Mouse (Mus musculus) lung, postnatal 0 days (tissue): ENCODE measurements at regions not wholly inside any gene's neighbourhood (a gene's known extent, or its start where the extent isn't known, plus 50 kb on each side); places are given as distances from the start of the nearest gene placed in this dataset.
A peak's percentile ranks its signal among the peaks of the same experiment; 100 is the strongest.

Experiments used
- ATAC-seq: fragments of 200-750 bp; cut with Nextera tagmentation; 2 replicates; pipeline ENCODE4 v1.8.0; 2017; ENCODE audit warnings: moderate library complexity
- DNase-seq: peaks from one replicate; pipeline ENCODE4 v3.0.0-alpha.2; 2016; ENCODE audit warnings: low spot score
- H3K27ac ChIP-seq: fragments of 300-500 bp; sonication (generic); 2 replicates; pipeline ENCODE4 v1.5.1; 2014; ENCODE audit warnings: antibody characterized with exemption, mild to moderate bottlenecking, low read length, mixed read lengths
- H3K27me3 ChIP-seq: fragments of 300-500 bp; sonication (generic); replicated peaks from 2 replicates; pipeline ENCODE4 v1.6.1; 2014; ENCODE audit warnings: low read length, mixed read lengths; ENCODE audit not compliant: insufficient read depth
- H3K36me3 ChIP-seq: fragments of 300-500 bp; sonication (generic); 2 replicates; pipeline ENCODE4 v1.6.1; 2014; ENCODE audit warnings: low read length, mixed read lengths; ENCODE audit not compliant: insufficient read depth
- H3K4me1 ChIP-seq: fragments of 300-500 bp; sonication (generic); 2 replicates; pipeline ENCODE4 v1.6.1; 2014; ENCODE audit warnings: antibody characterized with exemption, low read depth, low read length, mixed read lengths; ENCODE audit not compliant: insufficient read depth
- H3K4me2 ChIP-seq: fragments of 300-500 bp; sonication (generic); replicated peaks from 2 replicates; pipeline ENCODE4 v1.6.1; 2014; ENCODE audit warnings: low read depth, mild to moderate bottlenecking, low read length, moderate library complexity, mixed read lengths
- H3K4me3 ChIP-seq: fragments of 300-500 bp; sonication (generic); 2 replicates; pipeline ENCODE4 v1.5.1; 2014; ENCODE audit warnings: low read depth, low read length
- H3K9ac ChIP-seq: fragments of 300-500 bp; sonication (generic); replicated peaks from 2 replicates; pipeline ENCODE4 v1.6.1; 2014; ENCODE audit warnings: low read depth, mild to moderate bottlenecking
- H3K9me3 ChIP-seq: fragments of 300-500 bp; sonication (generic); 2 replicates; pipeline ENCODE4 v1.6.1; 2016; ENCODE audit warnings: low read length, mixed read lengths
- CTCF ChIP-seq: IDR thresholded peaks from 2 replicates; pipeline ENCODE4 v1.5.1; 2016; ENCODE audit warnings: antibody characterized with exemption, mild to moderate bottlenecking
- EP300 ChIP-seq: IDR thresholded peaks from 2 replicates; pipeline ENCODE4 v1.6.1; 2016; ENCODE audit warnings: antibody characterized with exemption, mild to moderate bottlenecking, control low read depth
- WGBS: fragments of 180-500 bp; shearing (Covaris S2); extraction: QIAGEN DNeasy Blood & Tissue Kit; methylation state at CpG from one replicate; pipeline ENCODE4 v1.1.7; 2014; 5-methylcytosine and 5-hydroxymethylcytosine counted together

- WGBS: 81% methylated on average over 8 of the region's 8 CpGs
- Histone ChIP-seq H3K27ac (no peak overlapping the region), H3K9me3 (no peaks in the 10 kb centered on the region), H3K4me3 (no peak overlapping the region), H3K4me2 (no peak overlapping the region), H3K9ac (no peak overlapping the region), H3K4me1 (no peaks in the 10 kb centered on the region), H3K27me3 (no peaks in the 10 kb centered on the region), H3K36me3 (no peaks in the 10 kb centered on the region)
- no peak for TF ChIP-seq EP300
- TF ChIP-seq CTCF: no peak
- DNase-seq: no peak
- no peak for ATAC-seq
These were observed 131.2 kb downstream of the Irx5 start for GRCm38 (mm10) chr8:92488526-92489159.

- ATAC-seq (no peak), DNase-seq (no peak)
- Histone ChIP-seq H3K4me2 (no peak overlapping the region), H3K27me3 (no peaks in the 10 kb centered on the region), H3K4me3 (no peak overlapping the region), H3K9ac (no peak overlapping the region), H3K36me3 (no peaks in the 10 kb centered on the region), H3K27ac (no peak overlapping the region), H3K9me3 (no peaks in the 10 kb centered on the region), H3K4me1 (no peaks in the 10 kb centered on the region)
- TF ChIP-seq EP300 (no peak), CTCF (peak; percentile 57)
- WGBS: 66% methylated on average over 5 of the region's 5 CpGs
These were observed 134.1 kb downstream of the Irx5 start for GRCm38 (mm10) chr8:92491533-92491932.

GRCm38 (mm10) chr8:92493403-92493802 is 136.0 kb downstream of the Irx5 start:
- H3K27ac ChIP-seq: no peak overlapping the region

GRCm38 (mm10) chr8:92505552-92506281 is 148.3 kb downstream of the Irx5 start:
- WGBS: 35% methylated on average over 7 of the region's 7 CpGs
- Histone ChIP-seq H3K9me3 (no peaks in the 10 kb centered on the region), H3K27me3 (no peaks in the 10 kb centered on the region), H3K4me1 (no peaks in the 10 kb centered on the region), H3K4me3 (no peak overlapping the region), H3K9ac (no peak overlapping the region), H3K27ac (no peak overlapping the region), H3K4me2 (no peak overlapping the region), H3K36me3 (no peaks in the 10 kb centered on the region)
- TF ChIP-seq CTCF: no peak
- DNase-seq: no peak
- ATAC-seq: no peak

More at GRCm38 (mm10) chr8:92493403-92493802, 136.0 kb downstream of the Irx5 start:
- Histone ChIP-seq H3K4me2 (no peak overlapping the region), H3K27me3 (no peaks in the 10 kb centered on the region), H3K9me3 (no peaks in the 10 kb centered on the region), H3K4me1 (no peaks in the 10 kb centered on the region), H3K9ac (no peak overlapping the region), H3K4me3 (no peak overlapping the region), H3K36me3 (no peaks in the 10 kb centered on the region)
- DNase-seq (peak; percentile 77), ATAC-seq (peak; percentile 83)
- 37% methylated on average over 4 of the region's 4 CpGs for WGBS
- TF ChIP-seq EP300: no peak
- TF ChIP-seq CTCF: peak; percentile 51

- Histone ChIP-seq H3K27me3 (no peaks in the 10 kb centered on the region), H3K9ac (no peak overlapping the region), H3K4me1 (no peaks in the 10 kb centered on the region), H3K9me3 (no peaks in the 10 kb centered on the region), H3K4me2 (no peak overlapping the region), H3K27ac (no peak overlapping the region), H3K36me3 (no peaks in the 10 kb centered on the region), H3K4me3 (no peak overlapping the region)
- no peak for ATAC-seq
- TF ChIP-seq CTCF (no peak), EP300 (no peak)
- 41% methylated on average over 5 of the region's 5 CpGs for WGBS
- no peak for DNase-seq
These were observed 149.0 kb downstream of the Irx5 start for GRCm38 (mm10) chr8:92506436-92506835.

GRCm38 (mm10) chr8:92506906-92507305 is 149.5 kb downstream of the Irx5 start:
- ATAC-seq: no peak
- H3K27ac ChIP-seq: no peak overlapping the region
- no peak overlapping the region for H3K4me3 ChIP-seq
- no peaks in the 10 kb centered on the region for H3K4me1 ChIP-seq
- no peak overlapping the region for H3K9ac ChIP-seq
- H3K27me3 ChIP-seq: no peaks in the 10 kb centered on the region
- TF ChIP-seq CTCF: no peak
- TF ChIP-seq EP300: no peak
- H3K4me2 ChIP-seq: no peak overlapping the region
- WGBS: 71% methylated on average over 5 of the region's 5 CpGs
- DNase-seq: no peak
- H3K9me3 ChIP-seq: no peaks in the 10 kb centered on the region
- no peaks in the 10 kb centered on the region for H3K36me3 ChIP-seq
